Comparison of ENCODE assay signal across 25 mouse cellular contexts in the genomic region with DNA sequence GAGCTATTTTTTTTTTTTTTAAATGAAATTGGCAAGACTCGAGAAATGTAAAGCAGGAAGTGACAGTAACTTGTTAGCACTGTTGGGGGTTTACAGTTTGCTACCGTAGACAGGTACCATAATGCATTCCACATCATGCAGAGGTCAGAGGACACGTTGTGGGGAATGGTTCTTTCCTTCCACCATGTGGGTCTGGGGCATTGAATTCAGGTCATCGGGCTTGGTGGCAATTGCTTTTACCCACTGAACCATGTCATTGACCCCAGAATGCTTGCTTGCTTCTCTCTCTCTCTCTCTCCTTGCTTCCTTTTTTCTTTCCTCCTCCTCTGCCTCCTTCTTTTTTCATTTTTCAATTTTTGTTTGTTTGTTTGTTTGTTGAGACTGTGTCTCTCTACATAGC. TPM values are rescaled to one million over a fixed set of nuclear protein-coding genes. Genes with fewer than 3 reads are reported as not detected.
"Had no signal": no experiment of that assay in that cellular context is flagged by ENCODE, and none has a peak within 500 bp of the region (broad histone marks: within the 10 kb centered on the region; RNA-seq: fewer than 3 reads in every experiment).

No protein-coding gene starts in this region.

- H3K4me1 ChIP-seq: limb, embryonic 10.5 days; limb, embryonic 13.5 days; midbrain, embryonic 13.5 days; stomach, embryonic 15.5 days had no signal

- ATAC-seq: intestine, postnatal 0 days; midbrain, embryonic 13.5 days had no signal

- H3K36me3 ChIP-seq: hindbrain, embryonic 15.5 days; limb, embryonic 10.5 days; limb, embryonic 13.5 days; midbrain, embryonic 13.5 days; stomach, embryonic 15.5 days had no signal

- H3K27ac ChIP-seq: hindbrain, embryonic 15.5 days; kidney, postnatal 0 days; layer of hippocampus, adult 2 months; limb, embryonic 10.5 days; limb, embryonic 13.5 days; macrophage; midbrain, embryonic 13.5 days; stomach, embryonic 15.5 days had no signal

- DNase-seq: kidney, adult 9 months; layer of hippocampus, adult 9-11 months; lung, adult 2 months; lung, postnatal 14 days; right cerebral cortex, postnatal 25 days; spleen, adult 18-20 months; thymus, adult 18-20 months; thymus, postnatal 36 days had no signal

- H3K9me3 ChIP-seq: hindbrain, embryonic 15.5 days; limb, embryonic 10.5 days; limb, embryonic 13.5 days; midbrain, embryonic 13.5 days; stomach, embryonic 15.5 days had no signal

- H3K9ac ChIP-seq: hindbrain, embryonic 15.5 days; limb, embryonic 13.5 days; midbrain, embryonic 13.5 days; stomach, embryonic 15.5 days had no signal

- H3K4me2 ChIP-seq: hindbrain, embryonic 15.5 days; limb, embryonic 13.5 days; midbrain, embryonic 13.5 days; stomach, embryonic 15.5 days had no signal

- H3K4me3 ChIP-seq: hindbrain, embryonic 15.5 days; layer of hippocampus, adult 2 months; limb, embryonic 10.5 days; limb, embryonic 13.5 days; midbrain, embryonic 13.5 days; stomach, embryonic 15.5 days had no signal

- H3K27me3 ChIP-seq: hindbrain, embryonic 15.5 days; limb, embryonic 13.5 days; midbrain, embryonic 13.5 days; stomach, embryonic 15.5 days had no signal

RNA-seq across cellular contexts. Expression of a gene that starts 32.6 kb away (rescaled TPM):
- polyA plus RNA-seq: hindbrain, embryonic 15.5 days; intestine, embryonic 14.5 days; intestine, postnatal 0 days; kidney, postnatal 0 days; large intestine, adult 2 months; limb, embryonic 10.5 days; limb, embryonic 13.5 days; liver, adult 2 months; lung, adult 2 months; lung, embryonic 16.5 days; macrophage; midbrain, embryonic 13.5 days; midbrain, postnatal 0 days; neural tube, embryonic 11.5 days; neural tube, embryonic 14.5 days; stomach, embryonic 15.5 days; urinary bladder, adult 2 months had no signal

RNA-seq across cellular contexts. Expression of a gene that starts 41.0 kb away (rescaled TPM):
- polyA plus RNA-seq: limb, embryonic 10.5 days; liver, adult 2 months; macrophage had no signal
